Mouse (Mus musculus): ENCODE measurements at regions not wholly inside any gene's neighbourhood (a gene's known extent, or its start where the extent isn't known, plus 50 kb on each side); places are given as distances from the start of the nearest gene placed in this dataset.

GRCm38 (mm10) chr1:137852262-137852661, 323.2 kb downstream of the Ptprc start:
- DNase-seq: no peak

GRCm38 (mm10) chr1:137847311-137847923, 328.1 kb downstream of the Ptprc start:
- no peak for DNase-seq

- DNase-seq: no peak
Measured at GRCm38 (mm10) chr1:137846857-137847256, 328.7 kb downstream of the Ptprc start.

GRCm38 (mm10) chr1:137840531-137840930, 335.0 kb downstream of the Ptprc start:
- no peak for DNase-seq

- no peak for DNase-seq
Measured at GRCm38 (mm10) chr1:137839703-137840102, 335.8 kb downstream of the Ptprc start.

- no peak for DNase-seq
Measured at GRCm38 (mm10) chr1:137839263-137839662, 336.2 kb downstream of the Ptprc start.

- DNase-seq: no peak
Measured at GRCm38 (mm10) chr1:137838357-137838756, 337.2 kb downstream of the Ptprc start.

GRCm38 (mm10) chr1:137833535-137833934, 342.0 kb downstream of the Ptprc start:
- no peak for DNase-seq

- no peak for DNase-seq
Measured at GRCm38 (mm10) chr1:137831284-137831683, 344.2 kb downstream of the Ptprc start.

GRCm38 (mm10) chr1:137827379-137827778, 348.1 kb downstream of the Ptprc start:
- DNase-seq: no peak

GRCm38 (mm10) chr1:137815401-137815888, 360.1 kb downstream of the Ptprc start:
- DNase-seq: no peak

GRCm38 (mm10) chr1:137814556-137814955, 361.0 kb downstream of the Ptprc start:
- DNase-seq: no peak

- no peak for DNase-seq
Measured at GRCm38 (mm10) chr1:137813716-137814115, 361.8 kb downstream of the Ptprc start.

GRCm38 (mm10) chr1:137811981-137812380, 363.5 kb downstream of the Ptprc start:
- no peak for DNase-seq

- no peak for DNase-seq
Measured at GRCm38 (mm10) chr1:137806742-137807141, 368.8 kb downstream of the Ptprc start.

- no peak for DNase-seq
Measured at GRCm38 (mm10) chr1:137806252-137806651, 369.3 kb downstream of the Ptprc start.

- no peak for DNase-seq
Measured at GRCm38 (mm10) chr1:137802119-137802518, 373.4 kb downstream of the Ptprc start.

GRCm38 (mm10) chr1:137800752-137801151, 374.8 kb downstream of the Ptprc start:
- no peak for DNase-seq

- no peak for DNase-seq
Measured at GRCm38 (mm10) chr1:137788789-137789188, 386.7 kb downstream of the Ptprc start.

GRCm38 (mm10) chr1:137786653-137787052, 388.9 kb downstream of the Ptprc start:
- no peak for DNase-seq

GRCm38 (mm10) chr1:137774586-137774985, 400.9 kb downstream of the Ptprc start:
- no peak for DNase-seq

- DNase-seq: no peak
Measured at GRCm38 (mm10) chr1:137760797-137761196, 414.7 kb downstream of the Ptprc start.

- peak; percentile 31 for DNase-seq
Measured at GRCm38 (mm10) chr1:137751446-137751961, 424.0 kb downstream of the Ptprc start.

GRCm38 (mm10) chr1:137750894-137751293, 424.6 kb downstream of the Ptprc start:
- no peak for DNase-seq

- DNase-seq: no peak
Measured at GRCm38 (mm10) chr1:137746129-137746528, 429.4 kb downstream of the Ptprc start.

Data from lung, postnatal 14 days (tissue).